Mouse (Mus musculus): ENCODE results near the gene 3100002H09Rik.

The 3100002H09Rik gene

DNA sequence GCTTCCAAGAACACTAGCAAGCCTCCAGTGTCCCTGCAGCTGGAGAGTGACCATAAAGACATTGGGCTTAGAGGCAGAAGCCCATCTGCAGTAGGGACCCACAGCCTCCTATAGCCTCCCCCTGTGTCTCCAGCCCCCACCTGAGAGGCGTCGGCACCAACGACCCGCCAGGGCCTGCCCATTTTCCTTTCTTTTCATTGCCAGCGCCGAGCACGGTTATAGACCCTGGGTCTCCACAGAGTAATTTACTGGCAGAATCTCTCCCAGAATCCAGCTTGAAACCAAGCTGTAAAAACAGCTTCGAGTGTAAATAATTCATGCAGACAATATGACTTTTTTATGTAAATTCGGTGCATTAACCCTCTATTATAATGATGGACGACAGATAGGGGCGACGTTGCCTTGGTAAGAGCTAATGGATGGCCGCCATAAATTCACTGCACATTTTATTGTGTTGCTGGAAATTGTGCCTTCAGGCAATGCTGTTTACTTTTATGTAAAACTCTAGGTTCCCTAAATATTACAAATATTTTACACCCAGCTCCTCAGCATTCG is 4.9 kb upstream of the 3100002H09Rik start:
- no peak for DNase-seq (ENCODE audit: low spot score in 2 of 2)

DNA sequence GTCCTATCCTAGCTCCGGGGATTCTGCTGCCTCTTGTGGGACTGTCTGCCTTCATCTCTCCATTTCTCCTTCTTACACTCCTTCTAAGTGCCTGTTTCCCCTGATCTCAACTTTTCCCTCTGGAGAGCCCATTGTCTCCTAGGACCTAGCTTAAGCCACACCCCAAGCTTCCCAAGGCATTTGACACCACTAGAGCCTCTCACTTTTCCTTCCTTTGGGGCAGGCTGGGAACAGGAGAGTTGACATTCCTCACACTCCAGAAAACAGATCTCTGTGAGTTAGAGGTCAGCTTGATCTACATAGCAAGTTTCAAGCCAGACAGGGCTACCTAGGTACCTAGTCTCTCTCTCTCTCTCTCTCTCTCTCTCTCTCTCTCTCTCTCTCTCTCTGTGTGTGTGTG is 3.6 kb upstream of the 3100002H09Rik start:
- no peak for DNase-seq (ENCODE audit: low spot score in 2 of 2)

DNA sequence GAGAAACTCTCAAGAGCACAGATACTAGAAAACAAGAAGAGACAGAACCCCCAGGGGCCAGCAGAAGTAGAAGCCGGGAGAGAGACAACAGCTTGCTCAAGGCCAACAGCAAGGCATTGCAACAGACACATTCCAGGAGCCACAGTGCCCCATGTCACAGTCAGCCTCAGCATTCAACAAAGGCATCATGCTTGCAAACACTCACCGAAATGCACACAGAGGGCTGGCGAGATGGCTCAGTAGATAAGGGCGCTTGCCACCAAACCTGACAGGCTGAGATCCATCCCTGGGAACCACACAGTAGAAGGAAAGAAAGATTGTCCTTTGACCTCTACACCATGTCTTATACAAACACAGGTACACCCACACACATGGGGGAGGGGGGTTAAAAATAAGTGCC is 1.2 kb upstream of the 3100002H09Rik start:
- DNase-seq (ENCODE audit: low spot score in 2 of 2), result no peak

DNA sequence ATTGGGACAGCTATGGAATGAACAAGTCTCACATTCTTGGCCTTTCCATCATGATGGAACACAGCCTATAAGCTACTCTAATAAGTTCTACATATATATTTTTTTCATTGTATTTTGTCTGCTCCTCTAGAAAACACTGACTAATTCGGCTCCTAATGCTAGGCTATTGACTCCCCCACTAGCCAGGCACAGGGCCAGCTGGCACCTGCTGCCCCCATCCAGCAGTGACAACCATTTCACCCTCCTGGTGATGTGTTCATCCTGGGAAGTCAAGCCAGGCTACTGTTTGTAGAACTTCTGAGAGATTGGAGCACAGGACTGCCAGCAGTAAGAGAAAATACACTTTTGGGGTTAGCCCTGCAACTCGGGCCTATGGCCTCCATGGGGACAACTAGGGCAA is 537 bp downstream of the 3100002H09Rik start:
- DNase-seq (ENCODE audit: low spot score in 2 of 2), result no peak

DNA sequence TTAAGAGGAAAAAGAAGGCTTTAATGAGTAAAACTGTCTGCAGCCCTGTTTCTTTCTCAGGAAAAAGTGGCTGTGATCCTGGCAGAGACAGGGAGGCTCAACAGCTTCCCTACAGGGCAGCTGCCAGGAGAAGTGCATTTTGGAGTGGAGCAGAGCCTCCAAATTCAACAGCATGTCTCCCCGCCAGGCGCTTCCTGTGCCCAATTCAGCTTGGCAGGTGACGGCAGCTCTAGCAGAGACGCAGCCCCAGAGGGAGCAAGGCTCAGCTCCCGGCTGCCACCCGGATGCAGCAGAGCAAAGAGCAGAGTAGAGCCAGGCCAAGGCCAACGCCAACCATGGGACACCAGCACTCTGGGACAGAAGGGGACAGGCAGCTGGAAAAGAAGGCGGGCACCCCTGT is 3.4 kb downstream of the 3100002H09Rik start:
- peak in 1 of 2 experiments; percentile 51 for DNase-seq (ENCODE audit: low spot score in 2 of 2)

DNA sequence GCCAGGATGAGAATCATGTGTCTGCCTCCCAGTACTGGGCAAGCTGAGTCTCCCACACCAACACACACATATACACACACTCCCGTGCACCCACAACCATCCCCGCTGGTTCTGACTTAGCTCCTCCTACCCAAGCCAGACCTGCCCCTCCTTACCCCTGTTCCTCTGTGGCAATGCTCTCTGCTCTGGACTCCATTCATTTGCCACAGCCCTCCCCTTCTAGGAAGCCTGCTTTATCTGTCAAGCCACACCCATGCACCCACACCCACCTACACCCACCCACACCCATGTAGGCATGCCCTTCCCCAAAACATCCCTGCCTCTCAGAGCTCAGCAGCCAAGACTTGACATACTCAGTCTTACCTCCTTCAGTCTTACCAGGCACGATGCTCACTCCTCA is 4.4 kb downstream of the 3100002H09Rik start:
- no peak for DNase-seq (ENCODE audit: low spot score in 2 of 2)

DNA sequence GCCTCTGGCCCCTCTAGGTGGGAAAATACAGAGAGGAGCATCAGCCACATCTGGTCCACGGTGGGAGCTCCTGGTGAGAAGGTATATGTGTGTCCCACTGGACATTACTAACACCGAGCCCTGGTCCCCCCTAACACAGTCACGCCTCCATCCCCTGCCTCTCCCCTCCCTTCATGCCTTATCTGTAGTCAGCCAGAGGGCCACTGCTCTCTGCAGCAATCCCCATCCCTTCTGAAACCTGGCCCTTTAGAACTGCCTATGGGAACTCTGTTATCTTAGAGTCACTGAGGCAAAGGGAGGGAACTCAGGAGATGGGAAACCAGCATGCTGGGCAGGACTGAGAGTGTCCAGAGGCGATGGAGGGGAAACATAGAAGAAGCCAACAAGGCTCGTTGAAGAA is 5.3 kb downstream of the 3100002H09Rik start:
- no peak for DNase-seq (ENCODE audit: low spot score in 2 of 2)

DNA sequence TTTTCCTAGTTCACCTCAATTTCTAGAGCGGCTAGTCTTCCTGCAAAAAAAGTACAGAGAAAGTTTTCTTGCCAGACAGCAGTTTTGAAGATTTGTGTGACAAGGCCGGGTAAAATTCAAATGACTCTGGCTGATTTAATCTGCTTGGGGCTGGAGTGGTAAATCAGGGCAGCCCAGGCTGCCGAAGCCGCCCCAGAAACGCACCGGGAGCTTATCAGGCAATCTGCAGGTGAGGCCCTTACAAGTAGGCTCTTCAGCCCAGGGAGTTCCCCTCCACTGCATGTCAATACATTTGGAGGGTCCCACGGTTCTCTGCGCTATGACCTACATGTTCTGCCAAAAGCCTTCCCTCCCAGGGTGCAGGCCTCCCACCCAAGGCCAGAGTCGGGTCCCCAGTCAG is 6.9 kb downstream of the 3100002H09Rik start:
- DNase-seq (ENCODE audit: low spot score in 2 of 2), result no peak

DNA sequence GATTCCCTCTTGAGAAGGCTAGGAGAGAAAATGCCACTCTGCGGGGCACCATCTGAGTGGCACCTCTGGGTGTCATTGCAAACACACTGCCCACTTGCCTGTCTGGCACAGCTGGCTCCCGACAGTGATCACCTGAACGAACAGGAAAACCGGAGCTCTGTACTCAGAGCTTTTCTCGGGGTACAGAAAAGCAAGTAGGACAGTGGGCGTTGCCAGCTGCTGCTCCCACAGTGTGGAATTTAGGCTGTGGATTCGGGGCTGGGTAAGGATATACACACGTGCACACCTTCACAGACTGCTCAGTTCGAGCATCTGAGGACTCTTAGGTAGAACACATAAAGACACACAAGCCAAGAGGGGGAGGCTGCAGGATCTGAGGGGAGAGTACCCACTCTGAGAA is 14.7 kb downstream of the 3100002H09Rik start:
- DNase-seq (ENCODE audit: low spot score in 2 of 2), result peak in 1 of 2 experiments; percentile 27

DNA sequence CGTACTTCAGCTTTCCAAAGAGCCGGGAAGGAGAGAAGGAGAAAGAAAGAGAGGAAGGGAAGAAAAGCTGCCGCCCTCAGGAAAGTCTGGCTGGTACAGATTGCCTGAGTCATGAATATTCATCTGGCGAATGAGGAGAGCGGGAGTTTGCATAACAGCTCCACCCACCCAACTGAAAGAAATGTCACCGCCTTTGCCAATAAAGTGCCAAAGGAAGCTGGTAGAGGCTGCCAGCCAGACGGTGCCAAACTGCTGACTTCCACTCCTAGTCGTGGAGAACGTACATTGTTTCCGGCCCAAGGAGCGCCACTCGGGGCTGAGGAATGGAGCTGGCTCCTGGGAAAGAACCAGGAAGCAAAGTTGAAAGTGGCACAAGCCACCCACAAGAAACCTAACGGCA is 15.7 kb downstream of the 3100002H09Rik start:
- DNase-seq (ENCODE audit: low spot score in 2 of 2), result peak; percentile 86 to 93

DNA sequence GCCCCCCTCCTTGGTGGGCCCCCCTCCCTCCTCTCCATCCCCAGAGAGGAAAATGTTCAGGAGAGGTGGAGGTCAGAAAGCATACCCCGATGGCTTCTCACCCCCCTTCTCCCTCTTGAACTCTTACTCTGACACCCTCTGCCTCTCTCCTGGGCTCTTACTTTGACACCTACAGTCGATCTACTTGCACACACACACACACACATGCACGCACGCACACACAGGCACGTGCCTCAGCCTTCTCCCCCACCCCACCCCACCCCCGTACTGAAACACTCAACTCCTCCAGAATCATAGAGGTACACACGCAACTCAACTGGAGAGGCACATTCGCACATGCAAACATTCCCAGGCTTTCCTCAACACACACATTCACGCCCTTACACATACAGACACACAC is 16.9 kb downstream of the 3100002H09Rik start:
- no peak for DNase-seq (ENCODE audit: low spot score in 2 of 2)

DNA sequence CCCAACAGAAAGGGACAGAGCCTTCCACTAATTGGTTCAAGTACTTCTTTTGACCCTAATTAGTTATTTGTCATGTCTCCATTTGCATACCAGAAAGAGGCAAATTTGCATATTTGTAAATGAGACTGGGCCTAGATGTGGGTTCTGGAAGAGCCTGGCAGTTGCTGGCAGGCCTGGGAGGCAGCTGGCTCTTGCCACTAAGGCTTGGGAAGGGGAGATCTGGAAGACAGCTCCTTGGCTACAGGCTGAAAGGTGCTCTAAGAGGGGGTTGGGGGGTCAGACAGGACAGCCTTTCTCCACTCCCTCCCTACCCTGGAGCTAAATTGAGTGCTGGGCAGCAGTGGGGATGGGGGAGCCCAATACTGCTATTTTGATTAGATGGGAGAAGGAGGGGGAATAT is 17.4 kb downstream of the 3100002H09Rik start:
- DNase-seq (ENCODE audit: low spot score in 2 of 2), result peak in 1 of 2 experiments; percentile 12

DNA sequence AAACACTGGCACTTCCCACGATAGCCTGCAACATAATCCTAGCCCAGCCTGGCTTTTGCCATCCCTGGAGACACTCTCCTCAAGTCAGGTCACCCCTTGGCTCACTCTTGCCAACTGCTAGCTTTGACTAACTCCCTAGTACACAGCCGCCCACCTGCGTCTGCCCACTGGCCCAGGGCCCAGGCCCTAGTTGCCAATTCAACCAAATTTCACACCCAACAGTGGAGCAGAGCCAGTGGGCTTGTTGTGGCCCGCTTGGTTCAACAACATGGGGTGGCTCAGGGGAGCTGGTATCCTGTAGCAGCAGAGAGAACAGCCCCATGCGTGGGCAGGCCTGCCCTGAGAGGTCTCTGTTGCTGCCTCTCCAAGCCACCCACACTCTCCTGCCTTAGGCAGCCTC is 18.4 kb downstream of the 3100002H09Rik start:
- peak in 1 of 2 experiments; percentile 6 for DNase-seq (ENCODE audit: low spot score in 2 of 2)

DNA sequence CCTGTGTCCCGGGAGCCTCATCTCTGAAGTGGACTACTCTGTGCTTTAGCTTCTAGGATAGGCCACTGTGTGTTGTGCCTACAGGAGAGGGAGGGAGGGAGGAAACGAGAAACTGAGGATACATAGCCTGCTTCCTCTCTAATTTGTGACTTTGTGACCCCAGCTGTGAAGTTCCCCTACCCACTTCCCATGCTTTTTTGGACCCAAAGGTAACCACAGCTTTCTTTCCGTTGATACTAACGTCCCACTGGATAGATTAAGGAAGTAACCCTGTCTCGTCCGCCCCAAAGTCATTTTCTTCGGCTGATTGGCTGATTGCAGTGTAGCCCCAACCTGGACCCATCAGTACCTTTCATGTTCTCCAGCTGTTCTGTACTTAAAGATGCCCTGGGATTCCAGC is 29.9 kb downstream of the 3100002H09Rik start:
- no peak for DNase-seq (ENCODE audit: low spot score in 2 of 2)

DNA sequence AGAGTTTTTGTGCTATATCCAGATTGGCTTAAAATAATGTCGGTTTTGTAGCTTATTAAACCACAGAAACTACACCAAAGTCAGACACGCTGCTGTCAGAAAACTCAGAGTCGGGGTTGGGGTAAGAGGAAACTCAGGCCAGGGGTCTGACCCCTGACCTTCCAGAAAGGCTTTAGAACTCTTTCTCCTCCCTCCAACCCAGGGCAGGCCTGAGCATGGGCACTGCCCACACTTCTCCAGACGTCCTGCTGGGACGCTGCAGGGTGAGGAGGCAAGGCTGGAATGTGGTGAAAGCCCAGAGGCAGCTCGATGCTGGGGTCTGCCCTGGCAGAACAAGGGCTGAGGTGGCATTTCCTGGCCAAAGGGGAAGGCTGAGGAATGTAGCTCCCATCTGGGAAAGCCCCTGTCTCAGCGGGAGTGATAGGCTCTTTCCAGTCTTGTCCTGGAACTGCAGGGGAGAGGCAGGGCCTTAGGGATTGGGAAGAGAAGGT is 34.6 kb downstream of the 3100002H09Rik start:
- no peak for DNase-seq (ENCODE audit: low spot score in 2 of 2)

DNA sequence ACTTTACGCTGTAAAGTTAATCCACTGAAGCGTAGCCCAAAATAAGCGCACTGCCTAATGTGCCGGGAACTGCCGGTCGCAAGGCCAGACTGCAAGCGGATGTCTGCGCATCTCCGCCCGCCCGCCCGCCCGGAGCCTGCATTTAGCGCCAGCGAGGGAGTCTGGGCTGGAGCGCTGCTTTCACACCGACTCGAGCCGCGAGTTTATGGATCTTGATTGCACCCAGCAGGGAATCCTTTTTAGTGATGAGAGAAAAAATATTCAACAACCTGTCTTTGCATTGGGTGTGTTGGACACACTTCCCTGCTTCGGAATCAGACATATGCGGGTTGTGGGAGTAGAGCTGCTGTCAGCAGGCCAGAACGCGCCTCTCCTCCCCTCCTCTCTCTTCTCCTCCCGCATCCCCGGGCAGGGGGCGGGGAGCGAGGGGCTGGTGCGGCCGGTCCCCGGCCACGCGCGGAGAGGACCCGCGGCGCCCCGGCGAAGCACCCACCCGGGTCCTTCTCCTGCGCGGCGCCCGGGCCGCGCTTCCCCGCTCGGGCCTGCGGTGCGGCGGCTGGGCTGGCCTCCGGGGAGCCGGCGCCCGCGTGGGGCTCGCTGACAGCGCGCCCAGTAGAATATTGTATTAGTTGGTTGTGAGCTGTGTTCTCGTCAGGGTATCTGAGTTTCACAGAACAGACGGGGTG is 35.2 kb downstream of the 3100002H09Rik start:
- peak; percentile 70 to 73 for DNase-seq (ENCODE audit: low spot score in 2 of 2)

DNA sequence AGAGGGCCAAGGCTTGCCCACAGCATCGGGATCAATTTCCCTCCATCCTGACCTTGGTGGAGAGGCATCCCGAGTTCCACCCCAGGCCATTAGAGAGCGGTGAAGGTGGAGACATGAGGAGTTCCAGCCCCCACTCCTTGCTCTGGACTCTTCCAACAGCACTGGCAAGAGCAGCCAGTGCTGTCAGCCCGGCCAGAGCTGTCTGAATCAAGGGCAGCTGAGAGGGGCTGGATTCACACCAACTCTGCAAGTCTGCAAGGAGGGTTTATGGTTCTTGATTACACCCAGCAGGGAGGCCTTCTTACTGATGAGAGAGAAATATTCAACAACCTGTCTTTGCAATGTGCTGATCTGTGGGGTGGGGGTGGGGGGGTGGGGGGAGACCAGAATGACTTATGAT is 37.0 kb downstream of the 3100002H09Rik start:
- DNase-seq (ENCODE audit: low spot score in 2 of 2), result no peak

DNA sequence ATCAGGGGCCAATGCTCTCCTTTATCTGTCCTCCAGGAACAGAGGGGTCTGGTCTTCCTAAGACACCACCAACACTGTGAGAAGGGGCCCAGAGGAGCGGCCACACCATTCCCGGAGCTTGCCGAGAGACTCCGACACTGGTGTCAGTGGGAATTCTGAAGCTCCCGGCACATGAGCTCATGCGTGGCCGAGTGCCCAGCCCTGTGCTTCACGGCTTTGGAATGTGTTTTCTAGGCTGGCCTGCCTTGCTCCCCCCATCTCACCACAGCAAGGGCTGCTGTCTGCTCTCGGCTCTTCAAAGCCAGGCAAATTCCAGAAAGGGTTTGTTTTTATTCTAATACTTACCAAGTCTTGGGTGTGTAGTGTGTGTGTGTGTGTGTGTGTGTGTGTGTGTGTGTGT is 39.6 kb downstream of the 3100002H09Rik start:
- no peak for DNase-seq (ENCODE audit: low spot score in 2 of 2)

DNA sequence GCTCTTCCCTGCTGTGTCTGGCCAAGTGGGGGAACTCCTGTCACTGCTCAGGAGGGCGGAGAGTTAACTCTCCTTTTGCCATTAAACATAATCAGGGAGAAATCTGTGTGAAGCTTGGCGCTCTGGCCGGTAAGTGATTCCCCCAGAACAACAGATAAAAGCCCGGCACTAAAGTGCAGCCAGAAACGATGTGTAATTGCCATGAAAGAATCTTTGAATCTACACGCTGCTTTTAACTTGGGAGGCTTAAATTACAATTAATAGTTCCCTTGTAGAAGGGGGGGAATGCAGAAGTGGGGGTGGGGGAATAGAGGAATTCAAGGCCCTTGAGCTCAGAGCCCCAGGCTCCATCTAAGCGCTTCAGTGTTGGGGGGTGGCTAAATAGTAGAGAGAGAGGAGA is 40.9 kb downstream of the 3100002H09Rik start:
- no peak for DNase-seq (ENCODE audit: low spot score in 2 of 2)

DNA sequence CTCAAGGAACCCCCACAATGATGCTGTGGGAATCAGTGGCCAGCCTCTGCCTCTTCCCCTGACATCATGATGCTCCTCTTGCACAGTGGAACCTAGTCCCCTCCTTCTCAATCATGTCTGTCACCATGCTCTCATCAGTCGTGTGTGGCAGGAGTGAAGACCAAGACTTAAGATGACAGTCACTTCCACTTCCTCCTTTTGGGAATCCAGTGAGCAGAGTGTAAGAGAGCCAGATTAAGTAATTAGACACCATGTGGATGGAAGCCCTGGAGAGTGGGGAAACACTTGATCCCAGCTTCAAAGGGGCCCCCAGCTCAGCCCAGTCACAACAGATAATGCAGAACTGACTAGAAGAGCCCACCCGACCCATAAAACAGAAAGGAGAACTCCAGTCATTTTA is 47.2 kb downstream of the 3100002H09Rik start:
- DNase-seq (ENCODE audit: low spot score in 2 of 2), result no peak

DNA sequence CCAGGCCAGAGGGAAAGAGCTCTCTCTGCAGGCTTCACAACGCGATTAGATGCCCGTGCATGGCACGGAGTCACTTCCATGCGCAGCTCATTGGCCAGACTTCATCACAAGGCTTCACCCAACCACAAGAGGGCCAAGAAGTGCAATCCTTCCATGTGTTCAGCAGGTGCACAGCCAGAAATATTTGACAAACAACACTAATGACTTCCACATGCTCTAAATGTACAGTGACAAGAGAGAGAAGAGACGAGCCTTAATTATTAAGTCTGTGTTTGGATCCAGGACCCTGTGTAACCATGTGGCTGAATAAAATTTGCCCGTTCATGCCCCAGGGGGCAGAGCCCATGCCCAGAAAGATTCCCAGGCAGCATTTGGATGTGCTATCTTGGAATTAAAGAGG is 47.9 kb downstream of the 3100002H09Rik start:
- no peak for DNase-seq (ENCODE audit: low spot score in 2 of 2)
